Mouse (Mus musculus) MEL (cell line): Measurements from ENCODE around the gene Lmtk3.

Experiments
- CHD1 ChIP-seq: IDR thresholded peaks from 2 replicates; pipeline ENCODE4 v1.6.1; 2012; ENCODE audit warnings: low read depth, mild to moderate bottlenecking, inconsistent platforms, low read length, improper control_type of control experiment
- POLR2A ChIP-seq, 2 experiments: IDR thresholded peaks; 2 replicates each; pipeline ENCODE4 v1.6.1; 2011 to 2012; ENCODE audit warnings: low read length in 2 of 2, mild to moderate bottlenecking in 2 of 2, control low read depth in 1 of 2, improper control_type of control experiment in 1 of 2, low read depth in 1 of 2, moderate library complexity in 1 of 2; ENCODE audit not compliant: control insufficient read depth in 1 of 2, insufficient read depth in 1 of 2, poor library complexity in 1 of 2
- RCOR1 ChIP-seq: IDR thresholded peaks from 2 replicates; pipeline ENCODE4 v1.6.1; 2012; ENCODE audit warnings: low read depth, mild to moderate bottlenecking, inconsistent platforms, low read length, improper control_type of control experiment
- SIN3A ChIP-seq: IDR thresholded peaks from 2 replicates; pipeline ENCODE4 v1.6.1; 2012; ENCODE audit warnings: low read length, improper control_type of control experiment, inconsistent platforms

DNA sequence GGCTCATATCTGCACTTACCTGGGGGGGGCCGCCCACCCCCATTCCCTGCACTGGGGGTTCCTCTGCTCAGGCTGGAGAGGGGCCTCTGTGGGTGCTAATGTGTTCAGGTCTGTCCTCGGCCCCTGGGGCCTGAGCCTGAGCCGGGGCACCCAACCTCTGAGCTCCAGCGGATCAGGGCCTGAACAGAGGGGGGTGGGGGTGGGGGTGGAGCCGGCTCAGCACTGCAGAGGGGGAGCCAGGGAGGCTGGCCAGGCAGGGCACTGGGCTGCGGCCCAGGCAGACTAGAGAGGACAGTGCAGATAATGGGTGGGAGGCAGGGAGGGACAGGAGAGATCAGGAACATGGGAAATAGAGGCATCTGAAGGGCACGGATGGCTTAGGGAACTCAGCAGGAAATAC lies 41.1 kb downstream of the Lmtk3 start, which contains the start of gene Kcnj14:
- TF ChIP-seq SIN3A (no peak), CHD1 (no peak), POLR2A (IDR thresholded peaks at IDR 0.05; ENCODE audit: control insufficient read depth in 1 of 2, insufficient read depth in 1 of 2, low read depth in 1 of 2, low read length in 2 of 2, poor library complexity in 1 of 2) (no peak), RCOR1 (no peak)
